Mouse (Mus musculus) C2C12 (cell line): ENCODE measurements around the gene Zdhhc13.

Experiments used
- CEBPB ChIP-seq: IDR thresholded peaks from one replicate; pipeline ENCODE4 v1.6.1; 2011; ENCODE audit warnings: low read depth, mild to moderate bottlenecking, control low read depth, moderate library complexity
- CTCF ChIP-seq: IDR thresholded peaks from one replicate; pipeline ENCODE4 v1.5.1; 2011; ENCODE audit not compliant: control insufficient read depth, insufficient read depth, insufficient read length
- MAX ChIP-seq: IDR thresholded peaks from one replicate; pipeline ENCODE4 v1.6.1; 2011; ENCODE audit warnings: mild to moderate bottlenecking, control low read depth
- USF1 ChIP-seq: IDR thresholded peaks from one replicate; pipeline ENCODE4 v1.6.1; 2011; ENCODE audit warnings: low read depth, mild to moderate bottlenecking, control low read depth, moderate library complexity

DNA sequence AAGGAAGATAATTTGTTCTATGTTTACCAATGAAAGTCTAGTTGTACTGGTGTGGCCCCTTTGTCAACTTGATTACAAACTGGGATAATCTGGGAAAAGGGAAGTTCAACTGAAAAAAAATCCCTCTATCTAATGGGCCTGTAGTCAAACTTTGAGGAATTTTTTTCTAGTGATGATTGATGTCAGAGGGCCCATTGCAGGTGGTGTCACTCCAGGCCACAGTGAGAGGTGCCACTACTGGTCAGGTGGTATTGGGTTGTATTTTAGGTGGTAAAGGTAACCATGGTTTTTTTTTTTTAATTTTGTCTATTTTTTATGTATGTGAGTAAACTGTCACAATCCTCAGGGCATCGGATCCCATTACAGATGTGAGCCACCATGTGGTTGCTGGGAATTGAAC is 14.2 kb upstream of the Zdhhc13 start:
- no peak for TF ChIP-seq CTCF
- no peak for TF ChIP-seq MAX
- TF ChIP-seq USF1, result no peak
- TF ChIP-seq CEBPB, result no peak
